Mouse (Mus musculus) C2C12 (cell line): ENCODE data around the gene Tmem63b.

Experiments used
- CEBPB ChIP-seq: IDR thresholded peaks from one replicate; pipeline ENCODE4 v1.6.1; 2011; ENCODE audit warnings: low read depth, mild to moderate bottlenecking, control low read depth, moderate library complexity
- MAX ChIP-seq: IDR thresholded peaks from one replicate; pipeline ENCODE4 v1.6.1; 2011; ENCODE audit warnings: mild to moderate bottlenecking, control low read depth

GRCm38 (mm10) chr17:45684667-45685131, 2.0 kb downstream of the Tmem63b start:
- TF ChIP-seq MAX (no peak), CEBPB (no peak)
